Mouse (Mus musculus) fibroblast of lung, adult 2 months (primary cell): ENCODE measurements around the gene Erv3.
"Not testable (repeated sequence)": the region's sequence is repeated elsewhere in the genome, so short reads cannot be mapped to it uniquely, and the experiment has no call there.

Experiments used
- DNase-seq: peaks from one replicate; pipeline ENCODE4 v3.0.0-alpha.2; 2011; ENCODE audit warnings: low read depth

The Erv3 gene

GRCm38 (mm10) chr2:131863472-131863871, 3.9 kb upstream of the Erv3 start:
- no peak for DNase-seq

- DNase-seq, result no peak
These were observed 3.2 kb upstream of the Erv3 start for GRCm38 (mm10) chr2:131862617-131863275.

GRCm38 (mm10) chr2:131857838-131858237, 1.7 kb downstream of the Erv3 start:
- DNase-seq, result peak; percentile 67

- DNase-seq, result no peak
These were observed 5.8 kb downstream of the Erv3 start for GRCm38 (mm10) chr2:131853719-131854118.

GRCm38 (mm10) chr2:131851333-131852092, 8.0 kb downstream of the Erv3 start:
- DNase-seq, result no peak

- no peak for DNase-seq
These were observed 9.5 kb downstream of the Erv3 start for GRCm38 (mm10) chr2:131850047-131850446.

- DNase-seq, result no peak
These were observed 11.8 kb downstream of the Erv3 start for GRCm38 (mm10) chr2:131847501-131848359.

- DNase-seq, result no peak
These were observed 12.7 kb downstream of the Erv3 start for GRCm38 (mm10) chr2:131846811-131847210.

- DNase-seq, result no peak
These were observed 13.3 kb downstream of the Erv3 start for GRCm38 (mm10) chr2:131846132-131846710.

- no peak for DNase-seq
These were observed 13.9 kb downstream of the Erv3 start for GRCm38 (mm10) chr2:131845671-131846070.

- DNase-seq, result no peak
These were observed 17.0 kb downstream of the Erv3 start for GRCm38 (mm10) chr2:131842568-131842967.

GRCm38 (mm10) chr2:131841321-131841693, 18.2 kb downstream of the Erv3 start:
- no peak for DNase-seq

GRCm38 (mm10) chr2:131840611-131841320, 18.8 kb downstream of the Erv3 start:
- DNase-seq, result no peak

- no peak for DNase-seq
These were observed 25.3 kb downstream of the Erv3 start for GRCm38 (mm10) chr2:131834296-131834695.

GRCm38 (mm10) chr2:131831861-131832260, 27.7 kb downstream of the Erv3 start:
- DNase-seq, result no peak

- not testable (repeated sequence) for DNase-seq
These were observed 28.6 kb downstream of the Erv3 start for GRCm38 (mm10) chr2:131830945-131831344.

- DNase-seq, result peak; percentile 61
These were observed 31.3 kb downstream of the Erv3 start for GRCm38 (mm10) chr2:131827999-131828975.

GRCm38 (mm10) chr2:131827026-131827687, 32.4 kb downstream of the Erv3 start:
- DNase-seq, result no peak

- no peak for DNase-seq
These were observed 34.0 kb downstream of the Erv3 start for GRCm38 (mm10) chr2:131825498-131825897.

GRCm38 (mm10) chr2:131823931-131824330, 35.6 kb downstream of the Erv3 start:
- DNase-seq, result no peak
